Mouse (Mus musculus) heart, embryonic 11.5 days (tissue): Measurements from ENCODE around the gene Sufu. TPM values are rescaled to one million over a fixed set of nuclear protein-coding genes. Genes with fewer than 3 reads are reported as not detected.

Source experiments
- ATAC-seq: fragments of 200-750 bp; cut with Nextera tagmentation; replicated peaks from 2 replicates; pipeline ENCODE4 v1.8.0; 2017; ENCODE audit warnings: moderate library complexity; ENCODE audit not compliant: insufficient number of reproducible peaks, low FRiP score, low TSS enrichment
- H3K27ac ChIP-seq: fragments of 300-500 bp; sonication (generic); 2 replicates; pipeline ENCODE4 v1.5.1; 2014; ENCODE audit warnings: mild to moderate bottlenecking, low read depth, low read length
- H3K27me3 ChIP-seq: fragments of 300-500 bp; sonication (generic); 2 replicates; pipeline ENCODE4 v1.6.1; 2014; ENCODE audit warnings: mild to moderate bottlenecking, low read length, mixed read lengths; ENCODE audit not compliant: control insufficient read depth, insufficient read depth
- H3K36me3 ChIP-seq: fragments of 300-500 bp; sonication (generic); 2 replicates; pipeline ENCODE4 v1.6.1; 2014; ENCODE audit warnings: mild to moderate bottlenecking, low read length, moderate library complexity, mixed read lengths; ENCODE audit not compliant: control insufficient read depth, insufficient read depth
- H3K4me1 ChIP-seq: fragments of 300-500 bp; sonication (generic); 2 replicates; pipeline ENCODE4 v1.6.1; 2014; ENCODE audit warnings: low read length; ENCODE audit not compliant: control insufficient read depth, insufficient read depth
- H3K4me2 ChIP-seq: fragments of 300-500 bp; sonication (generic); 2 replicates; pipeline ENCODE4 v1.6.1; 2014; ENCODE audit warnings: mild to moderate bottlenecking, moderate library complexity
- H3K4me3 ChIP-seq: fragments of 300-500 bp; sonication (generic); 2 replicates; pipeline ENCODE4 v1.5.1; 2014; ENCODE audit warnings: low read depth, low read length
- H3K9ac ChIP-seq: fragments of 300-500 bp; sonication (generic); 2 replicates; pipeline ENCODE4 v1.6.1; 2014; ENCODE audit warnings: mild to moderate bottlenecking, low read depth, low read length, moderate library complexity
- H3K9me3 ChIP-seq: fragments of 300-500 bp; sonication (generic); replicated peaks from 2 replicates; pipeline ENCODE4 v1.6.1; 2016; ENCODE audit warnings: low read length; ENCODE audit not compliant: control insufficient read depth
- WGBS: fragments of 180-500 bp; shearing (Covaris S2); extraction: QIAGEN DNeasy Blood & Tissue Kit; methylation state at CpG from one replicate; pipeline ENCODE4 v1.1.7; 2014; ENCODE audit not compliant: insufficient replicate concordance; 5-methylcytosine and 5-hydroxymethylcytosine counted together
- polyA plus RNA-seq: library from polyadenylated mRNA; unstranded; fragments of >200 nt; fragmentation: Nextera tagmentation; extraction: Ambion mirVana; gene quantifications from 2 replicates; pipeline ENCODE4 v1.2.1, GENCODE M21; 2014

The Sufu gene
- polyA plus RNA-seq, 1 experiment from 2014 or later: 21.5 TPM

GRCm38 (mm10) chr19:46447110-46447509 is 50.4 kb downstream of the Sufu start:
- no peak for ATAC-seq
- no peak overlapping the region for H3K9ac ChIP-seq
- no peaks in the 10 kb centered on the region for H3K27me3 ChIP-seq
- H3K4me2 ChIP-seq: no peak overlapping the region
- peaks cover 28% of the 10 kb centered on the region for H3K4me1 ChIP-seq
- H3K27ac ChIP-seq: no peak overlapping the region
- WGBS: 50% methylated on average over 7 of the region's 7 CpGs
- H3K4me3 ChIP-seq: no peak overlapping the region
- H3K36me3 ChIP-seq: no peaks in the 10 kb centered on the region
- H3K9me3 ChIP-seq: no peaks in the 10 kb centered on the region

- no peaks in the 10 kb centered on the region for H3K27me3 ChIP-seq
- H3K36me3 ChIP-seq: no peaks in the 10 kb centered on the region
- 51% methylated on average over 6 of the region's 6 CpGs for WGBS
- H3K4me1 ChIP-seq: peaks cover 35% of the 10 kb centered on the region
- no peak overlapping the region for H3K27ac ChIP-seq
- no peak for ATAC-seq
- H3K4me2 ChIP-seq: no peak overlapping the region
- no peak overlapping the region for H3K9ac ChIP-seq
- no peaks in the 10 kb centered on the region for H3K9me3 ChIP-seq
- no peak overlapping the region for H3K4me3 ChIP-seq
Observed at GRCm38 (mm10) chr19:46447911-46448310, 51.2 kb downstream of the Sufu start.

- H3K9ac ChIP-seq: no peak overlapping the region
- no peak overlapping the region for H3K4me3 ChIP-seq
- H3K4me1 ChIP-seq: peaks cover 47% of the 10 kb centered on the region
- H3K9me3 ChIP-seq: no peaks in the 10 kb centered on the region
- H3K4me2 ChIP-seq: no peak overlapping the region
- H3K27ac ChIP-seq: no peak overlapping the region
- H3K27me3 ChIP-seq: no peaks in the 10 kb centered on the region
- 76% methylated on average over 7 of the region's 7 CpGs for WGBS
- no peak for ATAC-seq
- H3K36me3 ChIP-seq: no peaks in the 10 kb centered on the region
Observed at GRCm38 (mm10) chr19:46449261-46450005, 52.7 kb downstream of the Sufu start.

- no peak overlapping the region for H3K4me3 ChIP-seq
- no peak overlapping the region for H3K27ac ChIP-seq
- no peak overlapping the region for H3K4me2 ChIP-seq
- H3K9me3 ChIP-seq: no peaks in the 10 kb centered on the region
- 45% methylated on average over 10 of the region's 10 CpGs for WGBS
- H3K27me3 ChIP-seq: no peaks in the 10 kb centered on the region
- H3K9ac ChIP-seq: no peak overlapping the region; the same call in 1 of the 2 replicates
- no peak for ATAC-seq
- H3K36me3 ChIP-seq: no peaks in the 10 kb centered on the region
- peaks cover 67% of the 10 kb centered on the region for H3K4me1 ChIP-seq
Observed at GRCm38 (mm10) chr19:46452052-46452827, 55.5 kb downstream of the Sufu start.

- Histone ChIP-seq H3K4me1 (peaks cover 69% of the 10 kb centered on the region), H3K4me2 (no peak overlapping the region), H3K27me3 (no peaks in the 10 kb centered on the region), H3K27ac (peak overlapping the region; percentile 94; the same call in 1 of the 2 replicates), H3K9me3 (no peaks in the 10 kb centered on the region), H3K36me3 (peaks cover under 1% of the 10 kb centered on the region; the same call in 1 of the 2 replicates), H3K4me3 (no peak overlapping the region), H3K9ac (no peak overlapping the region)
- no peak for ATAC-seq
- 83% methylated on average over 9 of the region's 9 CpGs for WGBS
Observed at GRCm38 (mm10) chr19:46452916-46453315, 56.2 kb downstream of the Sufu start.

- ATAC-seq: peak; percentile 27; the same call in 1 of the 2 replicates
- no peaks in the 10 kb centered on the region for H3K9me3 ChIP-seq
- H3K4me2 ChIP-seq: peak overlapping the region; percentile 23
- H3K4me1 ChIP-seq: peaks cover 74% of the 10 kb centered on the region
- peak overlapping the region; percentile 52 for H3K9ac ChIP-seq
- no peak overlapping the region for H3K4me3 ChIP-seq
- 30% methylated on average over 20 of the region's 20 CpGs for WGBS
- peaks cover 4% of the 10 kb centered on the region; the same call in 1 of the 2 replicates for H3K36me3 ChIP-seq
- peak overlapping the region; percentile 94 for H3K27ac ChIP-seq
- no peaks in the 10 kb centered on the region for H3K27me3 ChIP-seq
Observed at GRCm38 (mm10) chr19:46454126-46454880, 57.6 kb downstream of the Sufu start.

- Histone ChIP-seq H3K4me3 (no peak overlapping the region), H3K9ac (peak overlapping the region; percentile 52), H3K27me3 (no peaks in the 10 kb centered on the region), H3K27ac (peak overlapping the region; percentile 94), H3K36me3 (peaks cover 4% of the 10 kb centered on the region; the same call in 1 of the 2 replicates), H3K9me3 (no peaks in the 10 kb centered on the region), H3K4me1 (peaks cover 80% of the 10 kb centered on the region), H3K4me2 (peak overlapping the region; percentile 23)
- WGBS: 16% methylated on average over 1 of the region's 1 CpGs
- peak; percentile 80 for ATAC-seq
Observed at GRCm38 (mm10) chr19:46455032-46455431, 58.3 kb downstream of the Sufu start.

GRCm38 (mm10) chr19:46455556-46455955 is 58.9 kb downstream of the Sufu start:
- H3K27ac ChIP-seq: peak overlapping the region; percentile 94
- H3K36me3 ChIP-seq: peaks cover 4% of the 10 kb centered on the region; the same call in 1 of the 2 replicates
- ATAC-seq: no peak
- H3K4me2 ChIP-seq: peak overlapping the region; percentile 23
- H3K27me3 ChIP-seq: no peaks in the 10 kb centered on the region
- WGBS: 83% methylated on average over 8 of the region's 8 CpGs
- H3K4me3 ChIP-seq: no peak overlapping the region
- no peaks in the 10 kb centered on the region for H3K9me3 ChIP-seq
- peaks cover 84% of the 10 kb centered on the region for H3K4me1 ChIP-seq
- H3K9ac ChIP-seq: peak overlapping the region; percentile 53; the same call in 1 of the 2 replicates
